Mouse (Mus musculus) urinary bladder, postnatal 25 days (tissue): ENCODE results near the gene Cdh6.

ENCODE experiments used
- DNase-seq: peaks from one replicate; pipeline ENCODE4 v3.0.0; 2022; ENCODE audit warnings: low spot score

Gene Cdh6

DNA sequence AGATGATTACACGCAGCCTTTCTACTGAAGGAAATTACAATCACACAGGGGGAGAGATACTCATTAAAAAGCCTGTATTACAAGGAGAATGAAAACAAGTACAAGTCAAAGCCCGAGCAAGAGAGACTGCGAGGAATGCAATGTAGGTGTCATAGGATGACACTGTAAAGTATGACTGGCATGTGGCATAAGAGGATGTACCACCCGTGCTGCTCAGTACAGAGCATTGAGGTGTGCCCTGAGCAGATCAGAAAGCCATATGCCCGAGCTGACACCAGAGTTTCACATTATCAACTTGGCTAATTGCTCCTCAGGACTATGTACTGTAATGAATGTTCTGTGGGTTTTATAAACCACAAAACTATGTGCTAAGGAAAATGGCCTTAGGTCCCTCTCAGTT lies 115.7 kb downstream of the Cdh6 start:
- DNase-seq: no peak

DNA sequence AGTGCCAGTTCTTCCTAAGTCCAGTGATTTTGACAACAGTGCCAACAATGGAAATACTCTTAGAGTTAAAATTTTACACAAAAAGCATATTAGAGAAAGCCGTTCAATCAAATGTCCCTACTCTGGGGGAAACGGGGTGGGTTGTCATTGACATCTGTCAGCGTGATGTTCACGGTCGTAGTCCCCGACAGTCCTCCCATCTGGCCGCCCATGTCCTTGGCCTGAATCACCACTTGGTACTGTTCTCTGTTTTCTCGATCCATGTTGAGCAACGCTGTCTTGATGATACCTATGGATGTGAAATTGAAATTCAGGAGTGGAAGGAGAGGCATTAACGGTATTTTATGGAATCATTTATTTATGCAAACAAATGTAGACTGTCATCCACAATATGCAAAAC lies 116.2 kb downstream of the Cdh6 start:
- no peak for DNase-seq

DNA sequence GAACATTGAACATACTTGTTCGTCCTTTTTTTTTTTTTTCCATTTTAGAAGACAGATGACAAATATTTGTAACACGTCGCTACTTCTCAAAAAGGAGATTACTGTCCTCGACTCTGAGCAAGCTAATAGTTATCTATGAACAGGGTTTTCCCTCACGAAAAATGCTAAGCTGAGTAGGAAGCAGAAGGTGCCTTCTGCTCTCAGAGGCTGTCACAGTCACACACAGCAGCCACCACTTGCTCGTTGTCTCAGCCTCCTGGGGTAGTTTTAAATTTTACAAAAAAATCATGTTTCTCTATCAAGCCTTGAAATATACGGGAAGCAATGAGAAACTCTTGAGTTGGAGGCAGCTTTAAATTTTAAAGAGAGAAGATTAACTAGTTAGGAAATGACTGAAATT lies 125.6 kb downstream of the Cdh6 start:
- no peak for DNase-seq

DNA sequence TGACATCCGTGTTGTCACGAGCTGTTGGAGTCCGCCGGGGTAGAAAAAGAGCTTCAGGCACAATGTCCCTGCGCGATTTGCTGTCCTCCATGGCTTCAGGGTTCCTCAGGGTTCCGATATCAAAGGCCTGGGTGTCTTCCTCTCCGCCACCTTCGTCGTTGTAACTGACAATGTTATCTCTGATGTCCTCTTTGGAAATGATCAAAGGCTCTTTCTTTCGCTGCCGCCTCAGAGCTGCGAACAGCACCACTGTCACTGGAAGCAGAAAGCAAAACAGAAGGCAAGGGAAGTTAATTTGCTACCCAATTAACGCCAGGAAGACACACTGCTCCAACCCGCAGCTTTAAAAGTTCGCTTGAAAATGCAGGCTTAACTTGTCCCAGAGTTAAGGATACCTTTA lies 139.0 kb downstream of the Cdh6 start:
- DNase-seq: no peak

DNA sequence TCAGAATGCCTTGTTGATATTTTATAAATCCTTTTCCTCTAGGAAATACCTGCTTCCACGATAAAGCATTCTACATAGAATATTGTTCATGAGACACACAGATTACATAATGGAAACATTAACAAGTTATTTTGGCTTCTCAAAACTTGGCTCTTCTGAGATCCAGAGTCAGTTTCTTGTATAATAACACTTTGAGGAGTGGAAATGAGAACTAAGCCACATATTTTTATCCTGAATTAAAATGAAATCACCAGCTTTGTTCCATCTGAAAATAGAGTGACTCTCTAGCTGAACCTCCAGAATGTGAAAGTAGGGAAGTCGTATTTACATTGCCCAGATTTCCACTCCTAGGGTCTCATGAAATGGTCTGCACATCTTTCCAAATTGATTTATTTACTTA lies 142.8 kb downstream of the Cdh6 start:
- no peak for DNase-seq

DNA sequence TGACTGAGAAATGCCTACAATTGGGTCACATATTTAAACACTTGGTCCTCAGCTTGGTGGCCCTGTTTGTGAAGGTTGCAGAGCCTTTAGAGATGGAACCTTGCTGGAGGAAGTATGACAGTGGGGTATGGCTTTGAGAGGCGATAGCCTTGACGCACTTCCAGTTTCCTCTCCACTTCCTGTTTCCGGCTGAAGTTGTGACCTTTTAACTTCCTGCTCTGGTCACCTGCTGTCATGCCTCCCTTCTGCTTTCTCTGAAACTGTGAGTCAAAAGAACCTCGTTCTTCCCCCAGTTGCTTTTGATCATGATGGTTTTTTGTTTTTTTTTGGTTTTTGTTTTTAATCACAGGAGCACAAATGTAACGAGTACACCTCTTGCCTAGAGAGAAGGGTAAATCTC lies 146.0 kb downstream of the Cdh6 start:
- no peak for DNase-seq

DNA sequence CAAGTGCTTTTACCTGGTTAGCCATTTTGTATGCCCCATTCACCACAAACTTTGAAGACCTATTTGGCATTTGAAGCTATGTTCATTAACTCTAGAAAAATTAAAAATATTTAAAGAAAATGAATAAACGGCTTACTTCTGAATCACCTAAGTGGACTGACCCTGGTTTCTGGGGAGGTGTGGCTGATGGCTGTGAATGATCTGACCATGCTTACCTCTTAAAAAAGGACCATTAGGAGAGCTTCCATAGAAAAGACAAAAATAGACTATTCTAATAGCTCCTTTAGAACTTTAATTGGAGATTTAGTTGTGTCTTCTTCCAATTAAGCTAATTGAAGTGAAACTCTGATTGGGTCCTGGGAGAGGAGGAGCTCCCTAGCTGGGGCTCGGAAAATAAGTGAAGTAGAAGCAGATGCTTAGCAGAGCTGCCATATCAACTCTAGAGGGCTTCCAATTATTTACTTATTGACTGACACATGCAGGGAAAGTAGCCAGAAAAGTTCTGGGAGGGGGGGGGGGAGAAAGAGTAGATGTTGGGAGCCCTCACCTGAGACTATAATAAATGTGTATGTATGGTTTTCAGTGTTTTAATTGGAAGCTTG lies 156.6 kb downstream of the Cdh6 start:
- DNase-seq: no peak

DNA sequence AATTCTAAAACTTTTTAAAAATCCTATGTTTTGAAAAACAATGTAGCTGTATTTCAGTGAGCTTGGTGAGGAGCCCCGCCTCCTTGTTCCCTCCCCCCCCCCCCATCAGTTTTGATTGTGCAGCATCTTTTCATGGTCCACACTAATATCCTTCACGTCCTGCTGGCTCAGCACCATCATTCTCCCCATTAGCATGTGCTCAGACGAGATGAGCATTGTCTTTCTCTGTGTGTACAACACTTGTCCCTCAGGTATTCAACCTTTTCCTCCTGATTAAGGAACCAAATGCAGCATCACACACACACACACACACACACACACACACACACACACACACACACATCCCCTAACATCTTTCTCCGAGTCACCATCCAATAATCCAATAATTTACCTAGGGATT lies 164.7 kb downstream of the Cdh6 start:
- DNase-seq: no peak

DNA sequence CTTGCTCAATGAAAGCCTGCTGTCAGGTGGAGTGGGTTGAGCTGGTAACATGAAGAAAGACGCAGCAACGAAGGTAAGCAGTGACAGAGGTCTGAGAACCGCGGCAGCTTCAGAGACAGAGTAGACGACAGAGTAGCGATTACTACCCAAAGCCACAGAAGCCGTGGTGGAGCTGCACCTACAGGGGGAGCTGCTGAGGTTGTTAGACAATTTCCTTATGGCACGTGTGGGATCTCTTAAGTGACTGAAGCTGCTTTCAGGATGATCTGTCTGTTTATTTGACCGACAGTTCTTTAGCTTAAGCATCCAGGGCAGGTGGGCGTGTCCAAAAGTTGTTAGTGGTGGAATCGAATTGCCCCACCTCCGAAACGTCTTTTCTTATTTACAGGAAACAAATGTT lies 167.5 kb downstream of the Cdh6 start:
- DNase-seq: no peak

DNA sequence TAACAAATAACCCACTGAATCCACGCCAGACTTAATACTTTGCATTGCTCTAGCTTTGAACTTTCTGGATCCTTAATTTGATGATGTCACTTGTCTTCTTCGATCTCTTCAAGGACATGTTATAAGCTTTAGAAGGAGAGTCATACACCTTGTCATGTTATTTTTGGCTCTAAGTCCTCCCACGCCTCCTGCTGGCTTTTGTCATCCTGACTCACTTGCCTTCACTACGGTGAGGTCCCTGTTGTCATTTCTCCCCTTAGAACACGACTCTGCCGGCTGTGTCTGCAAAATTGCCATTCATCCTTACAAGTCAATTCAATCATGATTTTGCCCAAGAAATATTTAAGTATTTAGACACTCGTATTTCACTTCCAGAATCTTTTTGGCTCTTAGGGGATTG lies 171.9 kb downstream of the Cdh6 start:
- DNase-seq: no peak

DNA sequence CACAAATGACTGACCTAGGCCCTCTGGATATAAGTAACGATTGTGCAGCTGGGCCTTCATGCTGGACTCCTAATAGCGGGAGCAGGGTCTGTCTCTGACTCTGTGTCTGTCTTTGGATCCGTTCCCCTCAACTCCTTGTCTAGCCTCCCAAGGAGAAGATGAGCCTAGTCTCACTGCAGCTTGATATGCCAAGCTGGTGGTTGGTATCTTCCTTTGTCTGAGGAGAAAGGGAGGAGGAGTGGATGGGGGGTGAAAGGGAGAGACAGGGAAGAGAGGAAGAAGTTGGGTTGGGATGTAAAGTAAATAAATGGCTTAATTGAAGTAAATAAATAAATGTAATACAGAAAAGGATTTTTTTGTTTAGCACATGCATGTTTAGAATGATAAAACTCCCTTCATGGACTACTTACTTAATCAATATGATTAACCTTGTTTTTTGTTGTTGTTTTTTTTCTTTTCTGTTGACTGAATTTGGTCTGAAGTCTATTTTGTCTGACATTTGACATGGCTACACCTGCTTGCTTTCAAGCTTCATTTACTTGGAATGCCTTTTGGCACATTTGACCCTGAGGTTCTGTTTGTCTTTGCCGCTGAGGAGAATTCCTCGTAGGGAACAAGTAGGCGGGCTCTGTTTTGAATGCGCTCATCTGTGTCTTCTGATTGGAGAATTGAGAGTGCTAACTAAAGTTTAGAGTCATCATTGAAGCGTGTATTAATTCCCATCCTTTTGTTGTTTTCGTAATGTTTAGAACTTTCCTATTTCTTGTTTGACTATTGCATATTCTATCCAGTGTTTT lies 178.7 kb downstream of the Cdh6 start:
- no peak for DNase-seq
